ENCODE assay signal across 8 mouse cellular contexts in the genomic region with DNA sequence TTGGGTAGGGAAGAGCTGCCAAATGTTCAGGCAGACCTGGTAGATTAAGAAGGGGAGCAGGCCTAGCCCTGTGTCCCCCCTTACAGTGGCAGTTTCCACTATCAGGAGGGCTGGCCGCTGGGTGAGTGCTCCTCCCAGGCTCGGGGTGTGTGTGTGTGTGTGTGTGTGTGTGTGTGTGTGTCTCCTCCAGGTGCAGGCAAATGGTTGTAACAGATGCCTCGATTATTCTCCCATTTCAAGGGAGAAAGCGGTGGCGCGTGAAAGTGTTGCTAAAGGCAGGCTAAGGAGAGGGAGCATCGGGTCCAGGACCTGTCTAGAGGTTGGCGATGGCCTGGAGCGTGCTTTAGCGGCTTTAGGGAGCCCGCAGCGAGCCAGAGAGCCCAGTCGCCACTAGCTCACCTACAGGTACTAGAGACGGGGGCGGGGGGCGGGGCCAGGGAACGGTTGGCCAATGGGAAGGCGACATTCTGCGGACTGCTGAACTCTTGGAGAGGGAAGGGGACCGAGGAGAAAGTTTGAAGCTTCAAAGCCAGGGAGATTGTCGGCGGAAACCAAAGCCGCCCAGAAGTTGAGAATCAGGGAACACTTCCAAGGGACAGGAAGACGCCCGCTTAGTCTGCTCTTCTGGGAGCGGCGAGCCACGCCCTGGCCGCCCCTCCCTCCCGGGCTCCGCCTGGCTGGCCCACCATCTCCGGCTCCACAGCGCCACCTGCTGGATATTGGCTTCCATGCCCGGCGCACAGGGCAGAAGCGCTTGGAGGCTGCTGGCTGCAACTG. TPM values are rescaled to one million over a fixed set of nuclear protein-coding genes. Genes with fewer than 3 reads are reported as not detected.
DNase-seq lines count a peak whose midpoint lies in the region; ATAC-seq and TF ChIP-seq lines count a peak whose summit lies in the region.

No protein-coding gene starts in this region.

- intact Hi-C loops in heart, postnatal 14 days (cut with DNase I): loop anchor here (2.0 to 5.0 kb wide), 3 partner anchors 131 to 417 kb away; a partner anchor contains a TSS

- DNase-seq in forebrain, embryonic 14.5 days (ENCODE audit: low spot score): peak; percentile 75
- DNase-seq in heart, postnatal 14 days: peak; percentile 89 to 95
- peak; percentile 60 for DNase-seq in large intestine, adult 2 months (ENCODE audit: low read depth, low spot score)
- peak; percentile 87 for DNase-seq in stomach, postnatal 0 days (ENCODE audit: low spot score)

- no peaks in the 10 kb centered on the region; the same call in 1 of the 2 replicates for H3K27me3 ChIP-seq in E14TG2a.4 (ENCODE audit: insufficient read depth, low read length)
- H3K27me3 ChIP-seq in forebrain, embryonic 14.5 days (replicated peaks; ENCODE audit: control insufficient read depth, insufficient read depth, low read length): no peaks in the 10 kb centered on the region
- no peaks in the 10 kb centered on the region for H3K27me3 ChIP-seq in liver, embryonic 16.5 days (ENCODE audit: control insufficient read depth, insufficient read depth, low read depth, low read length)
- no peaks in the 10 kb centered on the region for H3K27me3 ChIP-seq in neural tube, embryonic 12.5 days (replicated peaks)
- H3K27me3 ChIP-seq in stomach, postnatal 0 days (ENCODE audit: control insufficient read depth, insufficient read depth, low read length): no peaks in the 10 kb centered on the region

- 23% methylated on average over 36 of the region's 36 CpGs for WGBS in forebrain, embryonic 14.5 days
- WGBS in large intestine, adult 2 months: 10% methylated on average over 36 of the region's 36 CpGs
- WGBS in liver, embryonic 16.5 days (ENCODE audit: insufficient replicate concordance): 10% methylated on average over 35 of the region's 36 CpGs
- WGBS in neural tube, embryonic 12.5 days: 13% methylated on average over 35 of the region's 36 CpGs
- 18% methylated on average over 25 of the region's 36 CpGs for WGBS in stomach, postnatal 0 days

- peak overlapping the region; percentile 81 for H3K4me3 ChIP-seq in E14TG2a.4 (replicated peaks; ENCODE audit: low read length)
- H3K4me3 ChIP-seq in forebrain, embryonic 14.5 days (ENCODE audit: low read depth, low read length): peak overlapping the region; percentile 34
- peak overlapping the region; percentile 64 for H3K4me3 ChIP-seq in liver, embryonic 16.5 days (ENCODE audit: low read depth, low read length)
- H3K4me3 ChIP-seq in neural tube, embryonic 12.5 days: peak overlapping the region; percentile 37
- peak overlapping the region; percentile 42 for H3K4me3 ChIP-seq in stomach, postnatal 0 days (ENCODE audit: low read depth, low read length)

- H3K9ac ChIP-seq in forebrain, embryonic 14.5 days (ENCODE audit: low read length): no peak overlapping the region
- peak overlapping the region; percentile 43 for H3K9ac ChIP-seq in liver, embryonic 16.5 days (ENCODE audit: low read depth, low read length)
- no peak overlapping the region for H3K9ac ChIP-seq in neural tube, embryonic 12.5 days
- H3K9ac ChIP-seq in stomach, postnatal 0 days (ENCODE audit: low read length): no peak overlapping the region; the same call in 1 of the 2 replicates

- peaks cover 17% of the 10 kb centered on the region for H3K4me1 ChIP-seq in E14TG2a.4 (replicated peaks; ENCODE audit: low read depth, low read length)
- H3K4me1 ChIP-seq in forebrain, embryonic 14.5 days (ENCODE audit: control insufficient read depth, insufficient read depth, low read length): no peaks in the 10 kb centered on the region
- peaks cover 5% of the 10 kb centered on the region for H3K4me1 ChIP-seq in liver, embryonic 16.5 days (ENCODE audit: control insufficient read depth, low read depth, low read length)
- no peaks in the 10 kb centered on the region for H3K4me1 ChIP-seq in neural tube, embryonic 12.5 days
- no peaks in the 10 kb centered on the region for H3K4me1 ChIP-seq in stomach, postnatal 0 days (replicated peaks; ENCODE audit: control insufficient read depth, insufficient read depth)

- peak overlapping the region; percentile 48 for H3K4me2 ChIP-seq in forebrain, embryonic 14.5 days (ENCODE audit: low read length)
- peak overlapping the region; percentile 68 for H3K4me2 ChIP-seq in liver, embryonic 16.5 days (ENCODE audit: low read depth, low read length)
- peak overlapping the region; percentile 53 for H3K4me2 ChIP-seq in neural tube, embryonic 12.5 days (replicated peaks)
- peak overlapping the region; percentile 48 for H3K4me2 ChIP-seq in stomach, postnatal 0 days (replicated peaks; ENCODE audit: low read depth)

- no peak overlapping the region; the same call in 1 of the 2 replicates for H3K27ac ChIP-seq in forebrain, embryonic 14.5 days (ENCODE audit: low read depth, low read length)
- H3K27ac ChIP-seq in liver, embryonic 16.5 days (ENCODE audit: low read length): no peak overlapping the region
- no peak overlapping the region for H3K27ac ChIP-seq in neural tube, embryonic 12.5 days
- H3K27ac ChIP-seq in stomach, postnatal 0 days (replicated peaks): no peak overlapping the region

- no peak for TF ChIP-seq EP300 in stomach, postnatal 0 days (optimal IDR thresholded peaks at IDR 0.05)

- no peaks in the 10 kb centered on the region for H3K9me3 ChIP-seq in E14TG2a.4 (ENCODE audit: low read length)
- H3K9me3 ChIP-seq in forebrain, embryonic 14.5 days (replicated peaks; ENCODE audit: control insufficient read depth, low read length): no peaks in the 10 kb centered on the region
- no peaks in the 10 kb centered on the region for H3K9me3 ChIP-seq in liver, embryonic 16.5 days (replicated peaks; ENCODE audit: control insufficient read depth, low read length)
- no peaks in the 10 kb centered on the region for H3K9me3 ChIP-seq in neural tube, embryonic 12.5 days
- H3K9me3 ChIP-seq in stomach, postnatal 0 days (ENCODE audit: control insufficient read depth, low read length): no peaks in the 10 kb centered on the region

- no peak for TF ChIP-seq CTCF in E14TG2a.4 (conservative IDR thresholded peaks at IDR 0.05; ENCODE audit: low read length)
- peak; percentile 87 for TF ChIP-seq CTCF in stomach, postnatal 0 days (IDR thresholded peaks at IDR 0.05; ENCODE audit: low read depth)

- H3K36me3 ChIP-seq in E14TG2a.4 (ENCODE audit: insufficient read depth, low read length): no peaks in the 10 kb centered on the region
- H3K36me3 ChIP-seq in forebrain, embryonic 14.5 days (ENCODE audit: control insufficient read depth, insufficient read depth, low read length): peaks cover 10% of the 10 kb centered on the region; the same call in 1 of the 2 replicates
- H3K36me3 ChIP-seq in liver, embryonic 16.5 days (ENCODE audit: control insufficient read depth, insufficient read depth): no peaks in the 10 kb centered on the region
- H3K36me3 ChIP-seq in neural tube, embryonic 12.5 days: no peaks in the 10 kb centered on the region
- no peaks in the 10 kb centered on the region for H3K36me3 ChIP-seq in stomach, postnatal 0 days (ENCODE audit: control insufficient read depth, insufficient read depth, low read length)

- peak; percentile 88 for ATAC-seq in cerebellum, adult (ENCODE audit: insufficient number of reproducible peaks, low FRiP score, low TSS enrichment)
- ATAC-seq in forebrain, embryonic 14.5 days: peak; percentile 93
- peak; percentile 91 for ATAC-seq in liver, embryonic 16.5 days (ENCODE audit: low read depth)
- ATAC-seq in neural tube, embryonic 12.5 days (ENCODE audit: low FRiP score, low read depth): peak; percentile 88
- peak; percentile 87 for ATAC-seq in stomach, postnatal 0 days (ENCODE audit: low FRiP score, low TSS enrichment)

RNA-seq across cellular contexts. Expression of a gene that starts 53.1 kb away (rescaled TPM):
- polyA plus RNA-seq in forebrain, embryonic 14.5 days (2014; fragmentation: Nextera tagmentation; extraction: Ambion mirVana): 0.57 and 0.69 TPM in 2 replicates
- 10 to 100 TPM in 1 of 2 experiments, 1 to 10 TPM in 1; 8.4 to 12.3 TPM for total RNA-seq in heart, postnatal 14 days (2021)
- 23.1 and 34.6 TPM in 2 replicates for polyA plus RNA-seq in large intestine, adult 2 months (2012; rRNA removed)
- polyA plus RNA-seq in liver, embryonic 16.5 days (2015; fragmentation: Nextera tagmentation; extraction: Ambion mirVana): 1.9 and 2.8 TPM in 2 replicates
- polyA plus RNA-seq in neural tube, embryonic 12.5 days (2016; fragmentation: Nextera tagmentation; extraction: Ambion mirVana): 1.3 TPM in 2 replicates
- 4.1 and 4.5 TPM in 2 replicates for polyA plus RNA-seq in stomach, postnatal 0 days (2015; fragmentation: Nextera tagmentation; extraction: Ambion mirVana)
